Mouse (Mus musculus) C2C12 (cell line): ENCODE data around the gene St13.

ENCODE experiments used
- CTCF ChIP-seq: IDR thresholded peaks from one replicate; pipeline ENCODE4 v1.5.1; 2011; ENCODE audit not compliant: control insufficient read depth, insufficient read depth, insufficient read length
- MAX ChIP-seq: IDR thresholded peaks from one replicate; pipeline ENCODE4 v1.6.1; 2011; ENCODE audit warnings: mild to moderate bottlenecking, control low read depth
- USF1 ChIP-seq: IDR thresholded peaks from one replicate; pipeline ENCODE4 v1.6.1; 2011; ENCODE audit warnings: low read depth, mild to moderate bottlenecking, control low read depth, moderate library complexity

- TF ChIP-seq MAX (no peak), CTCF (no peak), USF1 (no peak)
Observed at GRCm38 (mm10) chr15:81365246-81365645, 34.6 kb downstream of the St13 start.
